Mouse (Mus musculus) stomach, embryonic 16.5 days (tissue): ENCODE results near the gene Fndc3b. TPM values are rescaled to one million over a fixed set of nuclear protein-coding genes. Genes with fewer than 3 reads are reported as not detected.

Experiments used
- ATAC-seq: fragments of 200-750 bp; cut with Nextera tagmentation; 2 replicates; pipeline ENCODE4 v1.8.0; 2017; ENCODE audit warnings: moderate number of reproducible peaks, moderate TSS enrichment; ENCODE audit not compliant: insufficient read depth, low FRiP score
- H3K27ac ChIP-seq: fragments of 300-500 bp; sonication (generic); 2 replicates; pipeline ENCODE4 v1.5.1; 2014; ENCODE audit warnings: low read length
- H3K27me3 ChIP-seq: fragments of 300-500 bp; sonication (generic); 2 replicates; pipeline ENCODE4 v1.6.1; 2014; ENCODE audit warnings: low read length, control low read depth, mixed read lengths; ENCODE audit not compliant: control insufficient read depth, insufficient read depth
- H3K36me3 ChIP-seq: fragments of 300-500 bp; sonication (generic); 2 replicates; pipeline ENCODE4 v1.6.1; 2014; ENCODE audit warnings: low read length; ENCODE audit not compliant: control insufficient read depth, insufficient read depth
- H3K4me1 ChIP-seq: fragments of 300-500 bp; sonication (generic); 2 replicates; pipeline ENCODE4 v1.6.1; 2014; ENCODE audit warnings: low read length, control low read depth, mixed read lengths; ENCODE audit not compliant: control insufficient read depth, insufficient read depth
- H3K4me2 ChIP-seq: fragments of 300-500 bp; sonication (generic); 2 replicates; pipeline ENCODE4 v1.6.1; 2014; ENCODE audit warnings: low read depth, low read length, mixed read lengths
- H3K4me3 ChIP-seq: fragments of 300-500 bp; sonication (generic); replicated peaks from 2 replicates; pipeline ENCODE4 v1.5.1; 2014; ENCODE audit warnings: mild to moderate bottlenecking, low read length
- H3K9ac ChIP-seq: fragments of 300-500 bp; sonication (generic); 2 replicates; pipeline ENCODE4 v1.6.1; 2014; ENCODE audit warnings: low read length
- H3K9me3 ChIP-seq: fragments of 300-500 bp; sonication (generic); replicated peaks from 2 replicates; pipeline ENCODE4 v1.6.1; 2016; ENCODE audit warnings: low read length, control low read depth; ENCODE audit not compliant: control insufficient read depth
- WGBS: fragments of 180-500 bp; shearing (Covaris S2); extraction: QIAGEN DNeasy Blood & Tissue Kit; methylation state at CpG from one replicate; pipeline ENCODE4 v1.1.7; 2014; 5-methylcytosine and 5-hydroxymethylcytosine counted together
- polyA plus RNA-seq: library from polyadenylated mRNA; unstranded; fragments of >200 nt; fragmentation: Nextera tagmentation; extraction: Ambion mirVana; gene quantifications from 2 replicates; pipeline ENCODE4 v1.2.1, GENCODE M21; 2015

Fndc3b gene
- polyA plus RNA-seq, 1 experiment from 2014 or later, result 28.6 TPM

DNA sequence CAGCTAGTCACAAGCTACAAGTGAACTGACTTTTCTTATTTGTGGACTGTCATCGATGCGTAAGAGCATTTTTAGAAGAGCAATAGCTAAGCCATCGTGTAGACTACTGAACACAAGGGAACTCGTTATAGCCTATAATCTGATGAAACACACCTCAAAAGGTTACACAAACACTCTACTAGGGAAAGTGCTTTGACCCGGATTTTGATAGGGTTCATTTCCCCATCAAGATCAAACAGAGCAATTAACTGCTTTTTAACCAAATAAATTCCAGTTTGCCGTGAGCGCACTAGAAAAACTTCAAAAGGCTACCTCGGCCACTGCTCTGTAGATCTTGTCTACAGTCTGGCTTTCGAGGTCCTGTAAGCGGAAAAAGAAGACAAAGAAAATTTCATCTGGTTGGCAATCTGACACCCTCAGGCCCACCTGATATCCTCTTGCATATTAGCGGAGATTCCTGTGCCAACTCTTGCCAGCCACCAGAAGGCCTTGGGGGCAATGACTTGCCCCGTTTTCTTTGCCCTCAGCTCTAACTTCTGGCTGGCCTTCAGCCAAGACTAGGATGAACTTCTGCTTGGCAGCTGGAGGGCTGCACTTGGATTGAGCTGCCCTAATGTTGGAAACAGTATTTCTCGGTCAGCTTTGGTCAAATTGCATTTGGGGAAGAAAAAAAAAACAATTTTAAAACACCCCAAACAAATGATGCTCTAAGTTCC is 107.0 kb downstream of the Fndc3b start:
- no peaks in the 10 kb centered on the region for H3K27me3 ChIP-seq
- no peak for ATAC-seq
- H3K9me3 ChIP-seq, result no peaks in the 10 kb centered on the region
- no peak overlapping the region for H3K4me2 ChIP-seq
- H3K27ac ChIP-seq, result peak overlapping the region; percentile 55; the same call in 1 of the 2 replicates
- WGBS, result 59% methylated on average over 13 of the region's 13 CpGs
- no peak overlapping the region for H3K9ac ChIP-seq
- H3K36me3 ChIP-seq, result no peaks in the 10 kb centered on the region
- no peak overlapping the region for H3K4me3 ChIP-seq
- peaks cover 36% of the 10 kb centered on the region for H3K4me1 ChIP-seq

DNA sequence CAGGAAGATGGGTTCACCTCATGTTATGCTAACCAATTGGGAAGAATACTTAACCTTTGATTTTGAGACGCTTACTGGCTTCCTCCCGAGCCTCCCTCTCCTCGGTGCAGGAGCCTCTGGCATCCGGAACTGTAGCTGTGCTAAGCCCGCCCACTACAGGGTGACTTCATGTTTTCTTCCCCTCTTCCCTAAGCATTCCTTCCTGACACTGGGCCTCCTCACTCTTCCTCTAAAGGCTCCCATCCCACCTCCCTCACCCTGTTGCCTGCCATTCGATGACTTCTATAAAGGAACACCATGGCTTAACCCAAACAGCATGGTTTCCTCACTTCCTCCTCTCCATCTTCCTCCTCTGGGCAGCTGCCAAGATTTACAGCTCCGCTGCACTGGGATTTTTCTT is 110.5 kb downstream of the Fndc3b start:
- Histone ChIP-seq H3K36me3 (no peaks in the 10 kb centered on the region), H3K4me3 (no peak overlapping the region), H3K9me3 (no peaks in the 10 kb centered on the region), H3K9ac (no peak overlapping the region), H3K27me3 (no peaks in the 10 kb centered on the region), H3K4me2 (no peak overlapping the region), H3K4me1 (peaks cover 17% of the 10 kb centered on the region), H3K27ac (peak overlapping the region; percentile 49; the same call in 1 of the 2 replicates)
- WGBS, result 33% methylated on average over 7 of the region's 7 CpGs
- no peak for ATAC-seq

GRCm38 (mm10) chr3:27600197-27600596 is 110.9 kb downstream of the Fndc3b start:
- Histone ChIP-seq H3K27ac (peak overlapping the region; percentile 49; the same call in 1 of the 2 replicates), H3K36me3 (no peaks in the 10 kb centered on the region), H3K27me3 (no peaks in the 10 kb centered on the region), H3K4me1 (peaks cover 17% of the 10 kb centered on the region), H3K4me3 (no peak overlapping the region), H3K9me3 (no peaks in the 10 kb centered on the region), H3K9ac (no peak overlapping the region), H3K4me2 (no peak overlapping the region)
- 65% methylated on average over 4 of the region's 4 CpGs for WGBS
- ATAC-seq, result no peak

- ATAC-seq, result no peak
- Histone ChIP-seq H3K4me1 (peaks cover 14% of the 10 kb centered on the region), H3K27ac (no peak overlapping the region), H3K9me3 (no peaks in the 10 kb centered on the region), H3K4me3 (no peak overlapping the region), H3K27me3 (no peaks in the 10 kb centered on the region), H3K9ac (no peak overlapping the region), H3K4me2 (no peak overlapping the region), H3K36me3 (no peaks in the 10 kb centered on the region)
- 71% methylated on average over 11 of the region's 11 CpGs for WGBS
Measured at GRCm38 (mm10) chr3:27598437-27599382, 112.4 kb downstream of the Fndc3b start.

GRCm38 (mm10) chr3:27593485-27594138 is 117.5 kb downstream of the Fndc3b start:
- no peaks in the 10 kb centered on the region for H3K4me1 ChIP-seq
- no peak for ATAC-seq
- no peak overlapping the region for H3K9ac ChIP-seq
- 84% methylated on average over 7 of the region's 7 CpGs for WGBS
- no peaks in the 10 kb centered on the region for H3K27me3 ChIP-seq
- H3K4me2 ChIP-seq, result no peak overlapping the region
- no peak overlapping the region for H3K4me3 ChIP-seq
- H3K9me3 ChIP-seq, result no peaks in the 10 kb centered on the region
- H3K36me3 ChIP-seq, result no peaks in the 10 kb centered on the region
- H3K27ac ChIP-seq, result no peak overlapping the region

GRCm38 (mm10) chr3:27592728-27593484 is 118.2 kb downstream of the Fndc3b start:
- Histone ChIP-seq H3K4me1 (no peaks in the 10 kb centered on the region), H3K36me3 (no peaks in the 10 kb centered on the region), H3K27ac (no peak overlapping the region), H3K4me3 (no peak overlapping the region), H3K27me3 (no peaks in the 10 kb centered on the region), H3K9ac (no peak overlapping the region), H3K9me3 (no peaks in the 10 kb centered on the region), H3K4me2 (no peak overlapping the region)
- ATAC-seq, result no peak
- 79% methylated on average over 11 of the region's 11 CpGs for WGBS

GRCm38 (mm10) chr3:27590823-27591222 is 120.3 kb downstream of the Fndc3b start:
- Histone ChIP-seq H3K4me2 (no peak overlapping the region), H3K9me3 (no peaks in the 10 kb centered on the region), H3K4me1 (0 out of 2 replicates have a peak, but pooled peaks cover 4% of the 10 kb centered on the region), H3K27ac (no peak overlapping the region), H3K27me3 (no peaks in the 10 kb centered on the region), H3K4me3 (no peak overlapping the region), H3K36me3 (no peaks in the 10 kb centered on the region), H3K9ac (no peak overlapping the region)
- peak; percentile 44; the same call in 1 of the 2 replicates for ATAC-seq
- 72% methylated on average over 11 of the region's 11 CpGs for WGBS

DNA sequence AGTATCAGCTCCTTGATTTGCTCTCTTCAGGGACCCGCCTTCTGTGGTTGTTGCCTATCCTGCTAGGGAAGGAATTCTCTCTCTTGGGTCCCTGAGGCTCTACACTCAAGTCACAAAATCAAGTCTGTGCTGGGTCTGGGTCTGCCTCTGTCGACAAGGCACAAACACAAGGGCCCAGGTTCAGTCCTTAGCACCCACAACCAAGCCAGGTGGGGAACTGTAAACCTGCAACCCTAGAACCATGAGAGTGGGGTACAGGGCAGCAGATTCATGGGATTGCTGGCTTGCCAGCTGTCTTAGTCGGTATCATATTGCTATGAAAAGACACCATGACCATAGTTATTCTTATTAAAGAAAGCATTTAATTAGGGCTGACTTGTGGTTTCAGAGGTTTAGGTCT is 121.8 kb downstream of the Fndc3b start:
- Histone ChIP-seq H3K4me2 (no peak overlapping the region), H3K9ac (no peak overlapping the region), H3K27ac (no peak overlapping the region), H3K4me3 (no peak overlapping the region), H3K27me3 (no peaks in the 10 kb centered on the region), H3K36me3 (no peaks in the 10 kb centered on the region), H3K9me3 (no peaks in the 10 kb centered on the region), H3K4me1 (peaks cover 8% of the 10 kb centered on the region; the same call in 1 of the 2 replicates)
- 92% methylated on average over 3 of the region's 3 CpGs for WGBS
- no peak for ATAC-seq
